Mouse (Mus musculus): Measurements from ENCODE around the gene Pank3.

GRCm38 (mm10) chr11:35798495-35798820, 29.2 kb downstream of the Pank3 start:
- TF ChIP-seq CTCF (IDR thresholded peaks at IDR 0.05; ENCODE audit: control insufficient read depth, insufficient read depth, low read length) (no peak), POLR2A (IDR thresholded peaks at IDR 0.05; ENCODE audit: borderline replicate concordance, control insufficient read depth, low read depth, low read length) (no peak)

Data from bone marrow, adult 2 months (tissue).